Mouse (Mus musculus) left cerebral cortex, adult 2 months (tissue): ENCODE measurements around the gene Ankrd65. TPM values are rescaled to one million over a fixed set of nuclear protein-coding genes. Genes with fewer than 3 reads are reported as not detected.
A peak's percentile ranks its signal among the peaks of the same experiment; 100 is the strongest.
"Not testable (repeated sequence)": the region's sequence is repeated elsewhere in the genome, so short reads cannot be mapped to it uniquely, and the experiment has no call there.

Source experiments
- DNase-seq, 2 experiments: peaks; one replicate each; pipeline ENCODE4 v3.0.0; 2021 to 2022; ENCODE audit warnings: low spot score in 2 of 2, mixed read lengths in 1 of 2; ENCODE audit errors: extremely low spot score in 1 of 2
- H3K27ac ChIP-seq: fragments of 200-600 bp; 2 replicates; pipeline ENCODE4 v1.8.1; 2022
- H3K4me3 ChIP-seq: fragments of 200-600 bp; 2 replicates; pipeline ENCODE4 v1.8.1; 2022
- CTCF ChIP-seq: fragments of 200-600 bp; IDR thresholded peaks from 2 replicates; pipeline ENCODE4 v1.8.1; 2022; ENCODE audit warnings: antibody characterized with exemption, mild to moderate bottlenecking, moderate library complexity
- intact Hi-C: fragments of 180-260 bp; cut with DNase I; formaldehyde crosslinking; loops from one replicate; pipeline ENCODE4 v1.15.1; 2025
- long read RNA-seq, 2 experiments: library from polyadenylated mRNA; stranded (forward); transcript quantifications; one replicate each; pipeline ENCODE4 v2.0.0; 2021; ENCODE audit warnings: borderline mapping rate in 2 of 2
- total RNA-seq, 2 experiments: library from RNA; stranded (reverse); gene quantifications; 2 replicates each; pipeline ENCODE4 v1.2.3; 2021

Gene Ankrd65
- under 1 TPM in 1 of 2 experiments, not detected in 1; 0.29 TPM for total RNA-seq
- long read RNA-seq, experiment 1: 0 reads
- long read RNA-seq, experiment 2: 0 reads

- intact Hi-C loops: no loop called here
- TF ChIP-seq CTCF: no peak
Measured at GRCm38 (mm10) chr4:155790021-155790489, at the start of gene Ankrd65. Ankrd65 (plus strand) TSS chr4:155790439.

GRCm38 (mm10) chr4:155740681-155741080, 49.6 kb upstream of the Ankrd65 start:
- DNase-seq, intact Hi-C loops, H3K27ac ChIP-seq: not testable (repeated sequence)

More at GRCm38 (mm10) chr4:155790021-155790489, at the start of gene Ankrd65:
- Histone ChIP-seq H3K4me3 (no peak within 1 kb of the TSS), H3K27ac (no peak within 1 kb of the TSS)
- no peak for DNase-seq

GRCm38 (mm10) chr4:155742684-155743083, 47.6 kb upstream of the Ankrd65 start:
- H3K27ac ChIP-seq: no peak overlapping the region
- no peak for DNase-seq
- H3K4me3 ChIP-seq: no peak overlapping the region
- intact Hi-C loops: no loop called here
- no peak for TF ChIP-seq CTCF

More at GRCm38 (mm10) chr4:155740681-155741080, 49.6 kb upstream of the Ankrd65 start:
- not testable (repeated sequence) for H3K4me3 ChIP-seq

- intact Hi-C loops: no loop called here
- no peak for DNase-seq
- Histone ChIP-seq H3K27ac (no peak overlapping the region), H3K4me3 (no peak overlapping the region)
- no peak for TF ChIP-seq CTCF
Measured at GRCm38 (mm10) chr4:155744474-155744873, 45.8 kb upstream of the Ankrd65 start.

- intact Hi-C loops: no loop called here
- DNase-seq: no peak
- Histone ChIP-seq H3K4me3 (no peak overlapping the region), H3K27ac (no peak overlapping the region)
- no peak for TF ChIP-seq CTCF
Measured at GRCm38 (mm10) chr4:155745136-155745535, 45.1 kb upstream of the Ankrd65 start.

- no peak for DNase-seq
- intact Hi-C loops: no loop called here
- Histone ChIP-seq H3K4me3 (no peak overlapping the region), H3K27ac (no peak overlapping the region; the same call in 1 of the 2 replicates)
- no peak for TF ChIP-seq CTCF
Measured at GRCm38 (mm10) chr4:155746036-155746548, 44.1 kb upstream of the Ankrd65 start.

GRCm38 (mm10) chr4:155746575-155747490, 43.4 kb upstream of the Ankrd65 start:
- DNase-seq: no peak
- no peak overlapping the region; the same call in 1 of the 2 replicates for H3K27ac ChIP-seq
- intact Hi-C loops: no loop called here
- no peak for TF ChIP-seq CTCF
- no peak overlapping the region for H3K4me3 ChIP-seq

GRCm38 (mm10) chr4:155757011-155757410, 33.2 kb upstream of the Ankrd65 start:
- intact Hi-C loops: no loop called here
- H3K4me3 ChIP-seq: no peak overlapping the region
- no peak for TF ChIP-seq CTCF
- no peak for DNase-seq
- H3K27ac ChIP-seq: no peak overlapping the region

- DNase-seq: no peak
- TF ChIP-seq CTCF: peak; percentile 45
- intact Hi-C loops: no loop called here
- H3K4me3 ChIP-seq: peak overlapping the region; percentile 78
- peak overlapping the region; percentile 82 for H3K27ac ChIP-seq
Measured at GRCm38 (mm10) chr4:155759862-155760612, 30.2 kb upstream of the Ankrd65 start.

GRCm38 (mm10) chr4:155760613-155761355, 29.5 kb upstream of the Ankrd65 start, which contains the start of gene Atad3a:
Atad3a (minus strand) TSS chr4:155761093.
- TF ChIP-seq CTCF: no peak
- Histone ChIP-seq H3K27ac (peak within 1 kb of the TSS; percentile 82), H3K4me3 (peak within 1 kb of the TSS; percentile 78)
- intact Hi-C loops: no loop called here
- peak; percentile 97 to 99 for DNase-seq
